In genomic region chr1:62986267-62986666, GRCm38 (mm10) we compare ENCODE assay signal across 7 mouse cellular contexts.
DNase-seq lines count a peak whose midpoint lies in the region; ATAC-seq and TF ChIP-seq lines count a peak whose summit lies in the region.

No protein-coding gene starts in this region.

- in situ Hi-C loops in Patski (cut with MboI; ENCODE audit: low pct_unique_long_range_greater_than_20kb): no loop called here

- CTCF ChIA-PET in Patski (lab: Charles Lee): interaction anchor here (1.7 to 4.2 kb wide), 3 partner anchors 9 to 22 kb away, joined by 8 to 18 read pairs (median 14); no protein-coding TSS in a partner anchor

- peak; percentile 76 for TF ChIP-seq CTCF in Patski (IDR thresholded peaks at IDR 0.05)
- peak; percentile 48; the same call in 1 of the 2 replicates for TF ChIP-seq CTCF in lung, adult 2 months (IDR thresholded peaks at IDR 0.05; ENCODE audit: insufficient read depth, low read length)

- POLR2A ChIA-PET in Patski (lab: Charles Lee): no interaction called here

- WGBS in lung, adult 2 months: 18% methylated on average over 7 of the region's 7 CpGs

- intact Hi-C loops in heart, postnatal 14 days (cut with DNase I): no loop called here

- no peaks in the 10 kb centered on the region for H3K4me1 ChIP-seq in lung, adult 2 months (ENCODE audit: control insufficient read depth, insufficient read depth, low read length)

- H3K4me3 ChIP-seq in lung, adult 2 months (replicated peaks; ENCODE audit: extremely low read depth, low read depth, low read length): no peak overlapping the region

- peak; percentile 75 for ATAC-seq in CD4-positive, CD25-positive, alpha-beta regulatory T cell, adult 4 months
- no peak for ATAC-seq in Patski

- peak; percentile 47 for DNase-seq in Patski (ENCODE audit: low read depth, low spot score)
- peak; percentile 39 for DNase-seq in embryo, embryonic 11.5 days (ENCODE audit: low read depth, low spot score)
- DNase-seq in heart, postnatal 14 days: peak; percentile 42 to 71
- peak; percentile 17 to 79 for DNase-seq in layer of hippocampus, adult 18-20 months (ENCODE audit: low spot score in 2 of 2)
- peak; percentile 51 for DNase-seq in lung, adult 2 months
- peak; percentile 16 for DNase-seq in retina, adult 2 months (ENCODE audit: low read depth, low spot score)

- TF ChIP-seq POLR2A in lung, adult 2 months (IDR thresholded peaks at IDR 0.05; ENCODE audit: borderline replicate concordance, extremely low read depth, low read depth, low read length): no peak

- no peaks in the 10 kb centered on the region for H3K27me3 ChIP-seq in Patski
